Mouse (Mus musculus) erythroblast, embryonic 14.5 days (primary cell): Measurements from ENCODE around the gene Nol3. TPM values are rescaled to one million over a fixed set of nuclear protein-coding genes. Genes with fewer than 3 reads are reported as not detected.

Source experiments
- H3K27me3 ChIP-seq: 2 replicates; pipeline ENCODE4 v1.6.1; 2012; ENCODE audit warnings: inconsistent platforms; ENCODE audit not compliant: control insufficient read depth
- H3K36me3 ChIP-seq: 2 replicates; pipeline ENCODE4 v1.6.1; 2012; ENCODE audit warnings: mild to moderate bottlenecking, inconsistent platforms; ENCODE audit not compliant: control insufficient read depth
- H3K4me1 ChIP-seq: 2 replicates; pipeline ENCODE4 v1.6.1; 2012; ENCODE audit warnings: inconsistent platforms; ENCODE audit not compliant: control insufficient read depth
- H3K4me3 ChIP-seq: replicated peaks from 2 replicates; pipeline ENCODE3; 2012; ENCODE audit warnings: moderate library complexity, mild to moderate bottlenecking, inconsistent platforms
- H3K9me3 ChIP-seq: 2 replicates; pipeline ENCODE4 v1.6.1; 2012; ENCODE audit warnings: low read length, inconsistent platforms, mixed read lengths; ENCODE audit not compliant: control insufficient read depth
- GATA1 ChIP-seq: IDR thresholded peaks from 2 replicates; pipeline ENCODE4 v1.6.1; 2012; ENCODE audit warnings: low read length, inconsistent platforms, mixed read lengths
- TAL1 ChIP-seq: IDR thresholded peaks from 3 replicates; pipeline ENCODE4 v1.6.1; 2012; ENCODE audit warnings: low read length, inconsistent platforms, mixed read lengths
- polyA plus RNA-seq: library from polyadenylated mRNA; stranded (reverse); fragments of >175 nt; gene quantifications from 2 replicates; pipeline ENCODE4 v1.2.3, GENCODE M21; 2012

Gene Nol3
- polyA plus RNA-seq, 1 experiment: not detected

DNA sequence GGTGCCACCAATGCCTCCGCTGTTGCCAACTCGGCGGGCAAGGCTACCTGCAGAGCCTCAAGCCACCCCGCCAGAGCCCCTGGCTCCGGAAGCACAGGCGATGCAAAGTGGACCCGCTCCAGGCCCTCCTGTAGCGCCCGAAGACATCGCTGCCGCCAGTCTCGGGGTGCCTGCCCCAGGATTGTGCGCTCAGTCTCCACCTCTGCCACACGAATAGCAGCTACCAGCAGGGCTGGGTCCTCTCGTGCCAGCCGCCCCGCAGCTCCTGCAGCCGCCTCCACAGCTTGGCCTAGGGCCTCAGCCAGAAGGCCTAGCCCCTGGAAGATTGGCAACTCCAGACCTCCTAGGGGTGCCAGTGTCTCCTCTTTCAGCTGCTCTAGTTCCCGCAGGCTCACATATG is 17.5 kb downstream of the Nol3 start:
- Histone ChIP-seq H3K9me3 (no peaks in the 10 kb centered on the region), H3K4me3 (no peak overlapping the region), H3K27me3 (peaks cover 24% of the 10 kb centered on the region), H3K36me3 (peaks cover 15% of the 10 kb centered on the region), H3K4me1 (peaks cover 53% of the 10 kb centered on the region)
- TF ChIP-seq TAL1 (no peak), GATA1 (no peak)

DNA sequence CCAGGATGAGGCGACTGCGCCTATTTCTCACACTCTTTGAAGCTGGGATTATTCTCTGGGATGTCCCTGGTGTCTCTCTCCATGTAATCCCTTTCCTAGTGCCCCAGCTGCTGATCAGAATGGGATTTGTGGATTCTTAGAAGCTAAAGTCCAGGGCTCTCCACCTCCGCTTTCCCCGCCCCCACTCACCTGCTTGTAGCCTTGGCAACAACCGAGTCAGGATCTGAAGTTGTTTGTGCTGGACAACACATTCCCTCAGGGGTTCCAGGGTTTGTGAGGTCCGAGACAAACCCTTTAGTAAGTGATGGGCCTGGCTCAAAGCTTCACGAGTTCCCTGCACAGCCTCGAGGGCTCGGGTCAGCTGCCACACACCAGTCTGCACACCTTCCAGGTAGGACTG is 18.8 kb downstream of the Nol3 start:
- Histone ChIP-seq H3K4me3 (no peak overlapping the region), H3K27me3 (peaks cover 17% of the 10 kb centered on the region), H3K9me3 (no peaks in the 10 kb centered on the region), H3K36me3 (peaks cover 28% of the 10 kb centered on the region), H3K4me1 (peaks cover 55% of the 10 kb centered on the region)
- TF ChIP-seq GATA1 (no peak), TAL1 (no peak)

DNA sequence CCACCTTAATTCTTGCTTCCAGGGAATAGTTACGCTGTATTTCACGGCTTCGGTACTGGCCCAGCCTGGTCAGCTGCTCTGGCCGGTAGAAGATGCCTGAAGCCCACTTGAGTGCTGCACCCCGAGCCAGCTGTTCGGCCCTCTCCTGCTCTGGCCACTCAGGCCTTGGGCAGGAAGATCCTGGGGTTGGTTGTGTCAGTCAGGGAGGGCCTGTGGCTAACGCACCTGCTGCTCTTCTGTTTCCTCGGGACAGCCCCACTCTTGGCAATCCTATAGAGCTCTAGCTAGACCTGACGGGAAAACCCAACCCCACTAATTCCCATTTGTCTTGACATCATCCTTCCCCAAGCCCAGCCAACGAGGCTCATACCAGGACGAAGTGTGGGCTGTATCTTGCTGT is 19.3 kb downstream of the Nol3 start:
- TF ChIP-seq TAL1 (0 out of 3 replicates have a peak, but pooled peaks have one; percentile 7), GATA1 (no peak)
- Histone ChIP-seq H3K4me1 (peaks cover 55% of the 10 kb centered on the region), H3K9me3 (no peaks in the 10 kb centered on the region), H3K36me3 (peaks cover 33% of the 10 kb centered on the region), H3K4me3 (peak overlapping the region; percentile 31), H3K27me3 (peaks cover 12% of the 10 kb centered on the region)

DNA sequence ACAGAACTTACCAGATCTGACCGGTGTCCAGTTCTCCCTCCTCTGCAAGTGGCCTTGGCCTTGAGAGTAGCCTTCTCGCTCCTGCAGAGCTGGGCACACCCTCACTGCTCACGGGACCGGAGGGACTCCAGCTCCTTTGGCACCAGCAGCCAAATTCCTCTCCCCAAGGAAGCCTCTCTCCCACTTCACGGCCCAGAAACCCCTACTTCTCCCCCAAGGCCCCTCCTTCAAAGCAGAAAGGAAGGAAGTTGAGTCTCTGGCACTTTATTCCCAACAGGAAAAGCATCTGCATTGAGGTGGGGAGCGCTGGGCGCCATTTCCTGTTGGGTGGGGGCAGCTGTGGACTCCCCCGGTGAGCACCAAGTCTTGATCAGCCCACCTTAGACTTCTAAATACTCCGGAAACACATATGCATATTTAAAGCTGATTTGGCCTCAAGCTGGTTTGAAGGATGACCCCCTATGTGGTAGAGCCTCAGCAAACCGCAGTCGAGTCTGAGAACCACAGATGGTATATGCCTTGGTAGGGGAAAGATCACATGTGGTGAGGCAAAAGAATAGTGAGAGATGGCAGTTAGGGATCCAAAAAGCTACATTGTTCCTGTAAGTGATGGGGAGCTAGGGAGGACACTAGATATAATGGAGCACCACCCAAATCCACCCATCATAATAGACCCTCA is 20.1 kb downstream of the Nol3 start, which contains the start of gene Exoc3l:
Exoc3l (minus strand) TSS at position 207 of the 679 bp plus-strand sequence.
- Histone ChIP-seq H3K36me3 (peaks cover 41% of the 10 kb centered on the region), H3K4me3 (peak within 1 kb of the TSS; percentile 67), H3K27me3 (peaks cover 5% of the 10 kb centered on the region), H3K4me1 (peaks cover 55% of the 10 kb centered on the region), H3K9me3 (no peaks in the 10 kb centered on the region)
- no peak for TF ChIP-seq GATA1
- no peak for TF ChIP-seq TAL1

DNA sequence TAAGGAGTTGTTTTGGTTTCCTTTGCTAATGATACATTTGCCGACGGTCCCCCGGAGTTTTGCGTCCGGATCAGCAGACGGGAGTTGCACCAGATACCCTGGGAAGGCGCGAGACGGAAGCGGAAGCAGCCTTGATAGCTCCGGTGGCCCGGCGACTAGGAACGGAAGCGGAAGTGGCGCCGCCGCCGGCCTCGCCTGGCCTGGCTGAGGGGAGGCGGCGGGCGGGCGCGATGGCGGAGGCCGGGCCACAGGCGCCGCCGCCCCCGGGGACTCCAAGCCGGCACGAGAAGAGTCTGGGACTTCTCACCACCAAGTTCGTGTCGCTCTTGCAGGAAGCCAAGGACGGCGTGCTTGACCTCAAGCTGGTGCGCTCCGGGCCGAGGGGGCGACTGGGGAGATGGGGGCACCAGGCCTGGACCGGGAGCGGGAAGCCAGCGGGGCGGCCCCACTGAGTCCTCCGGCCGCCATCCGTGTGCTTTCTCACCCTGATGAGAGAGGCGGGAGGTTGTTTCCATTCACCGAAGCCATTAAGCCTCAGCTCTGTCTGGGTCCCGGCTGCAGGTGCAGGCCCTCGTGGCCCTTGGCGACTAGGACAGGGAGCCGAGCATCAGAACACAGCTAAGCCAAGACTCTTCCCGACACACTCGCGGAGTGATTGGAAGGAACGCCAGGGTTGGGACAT is 21.7 kb downstream of the Nol3 start, which contains the start of gene E2f4:
E2f4 (plus strand) TSS at position 153 of the 682 bp plus-strand sequence.
- Histone ChIP-seq H3K9me3 (no peaks in the 10 kb centered on the region), H3K4me3 (peak within 1 kb of the TSS; percentile 67), H3K36me3 (peaks cover 57% of the 10 kb centered on the region), H3K27me3 (peaks cover 5% of the 10 kb centered on the region), H3K4me1 (peaks cover 68% of the 10 kb centered on the region)
- no peak for TF ChIP-seq GATA1
- no peak for TF ChIP-seq TAL1

DNA sequence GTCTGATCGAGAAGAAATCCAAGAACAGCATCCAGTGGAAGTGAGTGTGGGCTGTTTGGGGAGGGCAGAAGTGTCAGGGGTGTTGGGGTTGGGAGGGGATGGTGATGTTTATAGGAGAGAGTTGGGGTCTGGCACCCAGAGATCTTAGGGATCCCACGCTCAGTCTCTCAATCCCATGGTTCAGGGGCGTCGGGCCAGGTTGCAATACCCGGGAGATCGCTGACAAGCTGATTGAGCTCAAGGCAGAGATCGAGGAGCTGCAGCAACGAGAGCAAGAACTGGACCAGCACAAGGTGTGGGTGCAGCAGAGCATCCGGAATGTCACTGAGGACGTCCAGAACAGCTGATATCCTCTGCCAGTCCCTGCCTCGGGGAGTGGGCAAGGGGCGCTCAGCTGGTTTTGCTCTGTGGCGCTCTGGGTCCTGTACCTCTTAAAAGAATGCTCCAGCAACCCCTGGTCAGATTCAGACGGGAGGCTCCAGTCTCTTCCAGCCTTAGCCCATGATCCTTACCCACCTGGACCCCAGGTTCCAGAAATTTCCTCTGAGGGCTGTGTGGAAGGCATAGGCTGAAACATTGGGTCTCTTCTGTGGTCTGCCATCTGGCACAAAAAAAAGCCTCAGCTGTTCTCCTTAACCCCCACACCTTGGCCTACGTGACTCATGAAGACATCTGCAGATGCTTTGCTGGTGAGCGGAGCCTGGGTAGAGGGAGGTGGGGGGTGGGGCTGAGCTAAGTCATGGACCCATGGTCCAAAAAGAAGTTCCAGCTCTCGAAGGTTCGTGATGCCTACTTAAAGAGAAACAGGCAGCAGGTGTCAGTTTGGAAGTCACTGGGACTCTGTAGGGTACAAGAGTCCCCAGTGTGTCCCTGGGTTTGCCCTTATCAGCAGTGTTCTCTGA is 22.7 kb downstream of the Nol3 start:
- 0 out of 2 replicates have a peak, but pooled peaks have one; percentile 15 for TF ChIP-seq GATA1
- TF ChIP-seq TAL1: no peak
- no peaks in the 10 kb centered on the region; the same call in 1 of the 2 replicates for H3K27me3 ChIP-seq
- peaks cover 77% of the 10 kb centered on the region for H3K4me1 ChIP-seq
- peak overlapping the region; percentile 67 for H3K4me3 ChIP-seq
- no peaks in the 10 kb centered on the region for H3K9me3 ChIP-seq
- H3K36me3 ChIP-seq: peaks cover 67% of the 10 kb centered on the region

DNA sequence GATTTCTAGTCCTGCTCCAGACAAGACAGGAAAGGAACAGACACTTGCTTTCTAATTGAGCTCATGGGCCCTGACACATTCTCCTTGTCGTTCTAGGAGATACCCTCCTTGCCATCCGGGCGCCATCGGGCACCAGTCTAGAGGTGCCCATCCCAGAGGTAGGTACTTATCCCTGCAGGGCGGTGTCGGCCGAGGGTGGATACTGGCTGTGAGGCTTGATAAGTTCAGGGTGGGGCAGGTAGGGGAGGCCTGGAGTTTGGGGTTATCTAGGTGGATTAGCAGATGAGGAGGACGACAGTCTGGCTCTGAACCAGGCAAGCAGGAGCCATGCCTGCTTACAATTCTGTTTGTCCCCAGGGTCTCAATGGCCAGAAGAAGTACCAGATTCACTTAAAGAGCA is 24.0 kb downstream of the Nol3 start:
- Histone ChIP-seq H3K4me1 (peaks cover 88% of the 10 kb centered on the region), H3K36me3 (peaks cover 80% of the 10 kb centered on the region), H3K4me3 (peak overlapping the region; percentile 67), H3K27me3 (no peaks in the 10 kb centered on the region; the same call in 1 of the 2 replicates), H3K9me3 (no peaks in the 10 kb centered on the region)
- TF ChIP-seq GATA1: peak; percentile 91
- TF ChIP-seq TAL1: peak; percentile 84

DNA sequence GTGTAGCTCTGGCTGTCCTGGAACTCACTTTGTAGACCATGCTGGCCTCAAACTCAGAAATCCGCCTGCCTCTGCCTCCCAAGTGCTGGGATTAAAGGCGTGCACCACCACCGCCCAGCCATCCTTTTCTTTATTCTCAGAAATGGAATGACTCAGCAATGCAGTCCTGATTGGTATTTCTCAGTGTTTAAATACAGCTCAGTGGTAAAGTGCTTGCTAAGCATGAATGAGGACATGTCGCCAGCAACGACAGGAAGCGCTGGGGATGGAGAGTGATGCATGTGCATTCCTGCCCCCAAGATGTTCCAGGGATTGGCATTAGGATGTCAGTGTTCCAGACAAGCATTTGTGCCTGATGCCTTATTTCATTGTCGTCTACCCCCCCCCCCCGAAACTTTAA is 27.5 kb downstream of the Nol3 start:
- Histone ChIP-seq H3K27me3 (no peaks in the 10 kb centered on the region), H3K36me3 (peaks cover 100% of the 10 kb centered on the region), H3K4me1 (peaks cover 86% of the 10 kb centered on the region), H3K9me3 (no peaks in the 10 kb centered on the region), H3K4me3 (peak overlapping the region; percentile 25)
- TF ChIP-seq TAL1: no peak
- no peak for TF ChIP-seq GATA1

DNA sequence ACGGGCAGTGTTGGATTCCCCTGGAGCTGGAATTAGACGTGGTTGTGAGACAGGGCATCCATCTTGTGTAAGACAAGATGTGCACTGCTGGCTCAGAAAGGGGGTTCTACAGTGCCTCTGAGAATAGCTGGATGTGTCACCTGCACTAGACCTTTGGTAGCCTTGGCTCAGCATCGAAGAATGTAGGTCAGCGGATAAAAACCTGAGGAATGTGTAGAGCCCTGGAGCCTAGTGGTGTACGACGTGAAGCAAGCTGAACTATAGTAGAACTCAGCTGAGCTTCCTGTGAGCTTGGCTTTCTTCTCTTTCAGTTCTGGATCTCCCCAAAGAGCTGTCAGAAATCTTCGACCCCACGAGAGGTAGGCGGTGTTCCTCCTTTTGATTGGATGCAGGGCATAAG is 27.9 kb downstream of the Nol3 start:
- TF ChIP-seq TAL1 (no peak), GATA1 (no peak)
- peaks cover 82% of the 10 kb centered on the region for H3K4me1 ChIP-seq
- H3K9me3 ChIP-seq: no peaks in the 10 kb centered on the region
- H3K4me3 ChIP-seq: peak overlapping the region; percentile 16
- peaks cover 100% of the 10 kb centered on the region for H3K36me3 ChIP-seq
- no peaks in the 10 kb centered on the region for H3K27me3 ChIP-seq
